Mouse (Mus musculus) neural tube, embryonic 10.5 days (tissue): Measurements from ENCODE around the gene Ngdn.
"Not testable (repeated sequence)": the region's sequence is repeated elsewhere in the genome, so short reads cannot be mapped to it uniquely, and the experiment has no call there.

ENCODE experiments used
- DNase-seq: peaks from one replicate; pipeline ENCODE4 v3.0.0-alpha.2; 2017; ENCODE audit warnings: low spot score; ENCODE audit errors: extremely low spot score

Gene Ngdn

DNA sequence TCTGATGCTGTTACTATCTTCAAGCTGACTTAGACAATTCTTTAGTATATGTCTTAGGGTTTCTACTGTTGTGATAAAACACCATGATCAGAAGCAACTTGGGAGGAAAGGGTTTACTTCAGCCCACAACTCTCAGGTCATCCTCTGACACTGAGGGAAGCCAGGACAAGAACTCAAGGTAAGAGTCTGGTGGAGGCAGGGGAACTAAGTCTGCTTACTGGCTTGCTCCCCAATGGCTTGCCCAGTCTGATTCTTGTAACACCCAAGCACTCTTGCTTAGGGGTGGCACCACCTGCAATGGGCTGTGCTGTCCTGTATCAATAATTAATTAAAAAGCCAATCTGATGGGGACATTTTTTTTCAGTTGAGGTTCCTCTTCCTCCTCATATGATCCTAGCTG is 16.6 kb upstream of the Ngdn start:
- no peak for DNase-seq

DNA sequence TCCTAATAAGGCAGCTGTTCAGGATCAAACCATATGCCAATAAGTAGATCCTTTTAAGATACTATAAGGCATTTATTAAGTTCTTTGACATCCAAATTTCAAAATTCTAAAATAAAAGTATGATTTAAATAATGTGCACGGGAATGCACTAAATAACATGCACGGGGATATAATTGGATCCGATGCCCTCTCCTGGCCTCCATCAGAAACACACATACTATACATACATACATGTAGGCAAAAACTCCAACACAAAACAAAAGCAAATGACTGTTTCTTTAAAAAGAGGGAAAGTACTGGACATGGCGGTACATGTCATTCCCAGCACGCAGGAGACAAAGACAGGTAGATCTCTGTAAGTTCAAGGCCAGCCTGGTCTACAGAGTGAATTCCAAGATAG is 15.4 kb upstream of the Ngdn start:
- DNase-seq, result not testable (repeated sequence)

DNA sequence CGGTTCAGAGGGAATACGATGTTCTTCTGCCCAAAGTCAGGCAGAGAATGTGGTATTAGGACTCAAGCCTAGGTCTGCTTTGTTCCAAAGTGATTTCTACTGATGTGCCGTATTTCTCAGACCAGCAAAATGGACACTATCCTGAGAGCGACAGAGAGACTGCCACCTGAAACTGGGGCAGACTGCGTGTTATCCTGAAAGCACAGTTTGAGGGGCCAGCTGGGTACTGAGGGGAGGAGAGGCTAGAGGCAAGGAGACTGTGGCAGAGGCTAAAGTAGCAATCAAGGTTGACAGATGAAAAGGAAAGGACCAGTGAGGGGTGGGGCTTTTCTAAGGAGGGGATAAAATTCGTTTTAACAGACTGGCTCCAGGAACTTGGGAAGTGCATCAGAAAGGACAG is 14.4 kb upstream of the Ngdn start:
- no peak for DNase-seq

DNA sequence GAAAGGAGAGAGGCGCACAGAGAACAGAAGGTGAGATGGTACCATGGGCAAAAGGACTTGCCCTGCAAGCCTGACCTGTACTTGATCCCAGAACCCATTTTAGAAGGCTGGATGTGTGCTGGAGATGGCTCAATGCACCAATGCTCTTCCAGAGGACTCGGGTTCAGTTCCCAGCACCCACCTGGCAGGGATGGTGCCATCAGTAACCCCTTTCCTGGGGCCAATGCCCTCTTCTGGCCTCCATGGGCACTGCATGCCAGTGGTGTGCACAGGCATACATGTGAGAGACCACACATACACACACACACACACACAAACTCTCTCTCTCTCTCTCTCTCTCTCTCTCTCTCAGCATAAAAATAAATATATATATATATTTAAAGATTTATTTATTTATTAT is 13.8 kb upstream of the Ngdn start:
- no peak for DNase-seq

DNA sequence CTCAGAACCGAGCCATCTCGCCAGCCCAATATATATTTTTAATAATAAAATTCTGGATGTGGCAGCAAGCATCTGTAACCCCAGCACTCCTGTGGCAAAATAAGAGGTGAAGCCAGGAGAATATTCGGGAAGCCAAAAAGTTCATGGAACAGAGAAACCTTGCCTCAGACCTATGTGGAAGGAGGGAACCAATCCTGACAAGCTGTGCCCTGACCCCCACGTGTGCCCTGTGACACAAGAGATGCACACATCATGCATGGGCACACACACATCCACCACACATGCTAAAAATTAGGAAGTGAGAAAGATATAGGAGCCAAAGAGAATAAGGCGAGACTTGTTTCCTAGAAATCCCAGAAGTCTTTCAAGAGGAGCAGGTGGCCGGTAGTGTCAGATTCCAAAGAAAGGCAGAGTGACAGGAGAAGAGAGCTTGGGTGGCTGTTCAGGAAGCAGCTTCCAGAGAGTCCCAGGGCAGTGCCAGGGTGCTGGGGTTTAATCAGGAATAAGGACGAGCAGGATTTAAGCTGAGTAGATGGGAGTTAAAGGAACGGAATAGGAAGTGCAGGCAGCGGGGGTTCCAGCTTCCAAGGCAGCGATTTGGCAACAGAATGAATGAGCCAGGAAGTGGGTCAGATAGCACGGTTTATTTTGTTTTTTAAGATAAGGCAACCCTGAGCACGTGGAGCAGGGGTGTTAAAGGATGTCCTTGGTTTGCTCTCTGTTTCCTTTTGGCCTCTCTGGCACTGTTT is 13.1 kb upstream of the Ngdn start:
- no peak for DNase-seq

DNA sequence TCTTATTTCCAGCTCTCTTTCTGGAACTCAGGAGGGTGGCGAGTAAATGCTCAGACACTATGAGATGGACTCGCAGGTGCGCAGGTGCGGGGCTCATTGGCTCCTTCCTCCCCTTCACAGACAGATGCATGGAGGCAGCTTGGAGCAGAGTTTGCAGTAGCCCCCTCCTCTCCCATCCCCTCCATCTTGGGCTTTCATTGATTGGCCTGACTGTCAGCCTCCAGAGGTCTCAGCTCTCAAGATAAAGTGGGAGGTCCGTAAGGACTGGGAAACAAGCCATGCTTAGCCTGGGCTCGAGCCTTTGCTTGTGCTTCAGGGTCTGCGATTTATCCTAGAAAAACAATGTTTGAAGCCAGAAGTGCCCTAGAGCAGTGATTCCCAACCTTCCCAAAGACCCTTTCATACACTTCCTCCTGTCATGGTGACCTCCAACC is 12.6 kb upstream of the Ngdn start:
- DNase-seq, result no peak

DNA sequence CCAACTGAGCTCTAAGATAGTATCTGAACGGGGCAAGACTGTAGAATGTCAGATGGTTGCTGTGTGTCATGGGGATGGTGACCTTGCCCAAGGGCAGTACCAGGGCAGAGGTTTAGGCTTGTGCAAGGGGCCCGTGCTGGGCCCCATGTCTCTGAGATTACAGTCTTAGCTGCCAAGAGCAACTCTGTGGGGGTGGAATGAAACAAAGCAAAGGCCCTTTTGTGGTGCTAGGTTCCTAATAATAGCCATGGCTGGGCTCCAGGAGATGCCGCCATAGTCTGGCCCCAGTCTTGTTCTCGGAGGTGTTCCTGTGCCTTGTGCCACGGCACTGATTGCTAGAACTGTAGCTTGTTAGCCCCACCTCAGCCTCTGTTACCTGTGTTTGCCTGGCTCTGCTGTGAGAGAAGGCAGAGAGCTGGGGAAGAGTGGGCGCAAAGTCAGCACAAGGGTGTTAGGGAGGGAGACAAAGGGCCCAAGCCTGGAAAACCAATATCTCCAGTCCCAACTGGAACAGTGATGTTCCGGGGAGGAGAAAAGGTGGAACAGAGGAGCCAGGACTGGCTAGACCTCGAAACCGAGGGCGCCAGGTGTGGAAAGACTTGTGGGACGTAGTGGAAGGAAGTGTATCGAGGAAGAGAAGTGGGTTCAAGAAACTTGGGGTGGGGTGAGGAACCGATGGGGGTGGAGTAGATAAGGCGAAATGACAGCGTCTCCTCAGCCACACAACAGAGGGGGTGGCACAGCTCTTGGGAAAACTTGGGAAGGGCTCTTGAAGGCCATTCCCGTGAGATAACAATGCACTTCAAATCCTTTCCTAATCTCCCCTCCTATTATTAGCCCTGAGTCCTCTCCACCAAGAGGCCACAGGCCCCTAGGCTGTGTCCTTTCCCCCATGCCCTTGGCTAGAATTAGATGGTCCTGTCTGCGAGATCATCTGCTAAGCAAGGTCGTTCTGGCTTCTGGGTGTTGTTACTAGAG is 11.1 kb upstream of the Ngdn start:
- no peak for DNase-seq

DNA sequence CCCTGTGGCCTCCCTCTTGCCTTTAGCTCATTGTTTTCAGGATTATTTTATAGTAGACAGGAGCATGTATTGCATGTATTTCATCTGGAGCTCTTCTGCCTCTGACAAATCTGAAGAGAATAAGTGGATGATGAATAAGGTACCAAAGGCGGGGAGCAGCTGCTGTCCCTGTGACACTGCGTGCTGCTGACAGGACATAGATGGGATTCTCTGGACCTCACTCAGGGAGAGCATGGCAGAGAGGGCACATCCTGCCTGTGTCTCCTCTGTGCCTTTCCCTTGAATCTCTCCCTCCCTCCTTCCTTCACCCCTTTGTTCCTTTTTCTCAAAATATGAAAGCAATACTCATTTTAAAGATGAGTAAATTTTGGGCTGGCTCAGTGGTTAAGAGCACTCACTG is 9.7 kb upstream of the Ngdn start:
- DNase-seq, result no peak

DNA sequence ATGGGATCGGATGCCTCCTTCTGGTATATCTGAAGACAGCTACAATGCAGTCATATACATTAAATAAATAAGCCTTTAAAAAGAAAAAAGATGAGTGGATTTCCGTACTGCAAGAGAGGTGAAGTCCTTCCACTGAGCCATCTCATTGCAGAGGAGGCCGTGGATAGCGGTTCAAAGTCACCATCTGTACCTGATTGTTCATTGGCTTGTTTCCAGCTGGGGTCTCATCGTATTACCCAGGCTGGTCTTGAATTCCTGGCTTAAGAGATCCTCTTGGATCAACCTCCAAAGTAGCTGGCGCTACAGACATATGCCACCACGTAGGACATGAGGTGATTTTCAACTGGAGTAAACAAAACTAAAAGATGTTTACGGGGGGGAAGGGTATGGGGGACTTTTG is 9.3 kb upstream of the Ngdn start:
- no peak for DNase-seq

DNA sequence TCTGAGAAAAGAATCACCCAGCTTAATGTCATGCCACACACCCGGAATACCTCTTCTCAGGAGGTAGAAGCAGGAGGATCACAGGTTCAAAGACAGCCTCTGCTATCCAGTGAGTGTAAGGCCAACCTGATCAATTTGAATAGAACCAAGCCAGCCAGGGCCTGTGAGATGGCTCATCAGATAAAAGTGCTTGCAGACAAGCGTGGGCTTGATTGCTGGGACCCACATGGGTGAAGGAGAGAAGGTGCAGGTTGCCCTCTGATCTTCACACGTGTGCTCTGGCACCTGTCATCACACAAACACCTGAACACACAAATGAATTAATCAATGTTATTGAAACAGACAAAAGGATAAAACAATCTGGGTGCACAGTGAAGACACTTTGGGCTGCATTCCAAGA is 8.7 kb upstream of the Ngdn start:
- no peak for DNase-seq

DNA sequence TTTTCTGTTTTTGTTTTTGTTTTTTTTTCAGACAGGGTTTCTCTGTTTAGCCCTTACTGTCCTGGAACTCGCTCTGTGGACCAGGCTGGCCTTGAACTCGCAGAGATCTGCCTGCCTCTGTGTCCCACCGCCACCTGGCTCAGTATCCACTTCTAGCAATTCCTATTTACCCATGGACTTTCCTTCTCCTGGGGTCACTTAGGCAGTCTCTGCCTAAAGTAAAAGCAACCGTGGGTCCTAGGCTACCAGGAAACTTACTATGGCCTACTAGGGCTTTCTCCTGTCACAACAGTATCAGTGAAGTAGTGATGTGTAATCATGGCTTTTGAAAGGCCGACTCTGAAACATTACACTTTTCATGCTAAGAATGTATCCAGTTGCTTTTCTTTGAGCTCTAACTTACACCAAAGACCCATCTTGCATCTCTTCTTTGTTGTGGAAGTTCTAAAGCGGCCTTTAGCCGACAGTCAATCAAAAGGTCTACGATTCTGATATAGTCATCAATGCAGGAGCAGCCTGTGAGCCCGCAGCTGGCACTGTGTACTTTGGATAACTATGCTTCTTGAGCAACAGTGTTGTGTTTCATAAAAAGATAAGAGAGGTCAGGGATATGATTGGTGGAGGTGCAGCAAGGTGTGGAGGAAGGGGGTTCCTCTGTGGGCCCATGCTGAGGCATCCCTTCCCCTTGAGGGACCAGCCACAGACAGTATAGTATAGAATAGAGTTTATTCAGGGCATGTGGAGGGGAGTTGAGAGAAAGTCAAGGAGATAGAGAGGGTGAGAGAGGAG is 7.9 kb upstream of the Ngdn start:
- no peak for DNase-seq

DNA sequence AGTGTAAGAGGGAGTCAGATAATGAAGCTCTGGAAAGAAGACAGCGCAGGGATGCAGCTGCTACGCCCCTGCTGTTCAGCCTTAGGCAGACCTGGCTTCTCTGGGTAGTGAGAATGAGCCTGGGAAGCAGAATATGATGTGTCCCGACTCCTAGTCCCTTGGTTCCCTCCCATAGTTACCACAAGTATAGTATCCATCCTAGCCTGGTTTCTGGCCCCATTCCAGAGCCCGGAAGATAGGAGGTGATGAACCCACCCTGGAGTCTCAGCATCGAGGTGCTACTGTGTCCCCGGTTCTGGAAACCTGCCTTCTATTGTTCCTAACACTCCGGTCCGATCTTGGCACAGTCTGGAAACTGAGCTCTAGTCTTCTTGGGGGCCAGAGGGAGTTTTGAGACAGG is 6.8 kb upstream of the Ngdn start:
- no peak for DNase-seq

DNA sequence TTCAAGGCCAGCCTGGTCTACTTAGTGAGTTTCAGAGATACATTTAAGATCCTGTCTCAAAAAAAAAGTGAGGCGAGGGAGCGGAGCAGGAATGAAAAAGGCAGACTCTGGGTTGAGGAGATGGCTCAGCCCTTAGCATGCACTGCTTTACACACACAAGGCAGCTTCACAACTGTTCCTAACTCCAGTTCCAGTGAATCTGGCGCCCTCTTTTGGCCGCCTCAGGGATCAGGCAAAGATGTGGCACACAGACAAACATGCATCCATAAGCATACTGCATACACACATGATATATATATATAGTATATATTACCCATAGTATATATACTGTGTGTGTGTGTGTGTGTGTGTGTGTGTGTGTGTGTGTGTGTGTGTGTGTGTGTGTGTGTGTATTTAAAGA is 4.1 kb upstream of the Ngdn start:
- peak; percentile 30 for DNase-seq

DNA sequence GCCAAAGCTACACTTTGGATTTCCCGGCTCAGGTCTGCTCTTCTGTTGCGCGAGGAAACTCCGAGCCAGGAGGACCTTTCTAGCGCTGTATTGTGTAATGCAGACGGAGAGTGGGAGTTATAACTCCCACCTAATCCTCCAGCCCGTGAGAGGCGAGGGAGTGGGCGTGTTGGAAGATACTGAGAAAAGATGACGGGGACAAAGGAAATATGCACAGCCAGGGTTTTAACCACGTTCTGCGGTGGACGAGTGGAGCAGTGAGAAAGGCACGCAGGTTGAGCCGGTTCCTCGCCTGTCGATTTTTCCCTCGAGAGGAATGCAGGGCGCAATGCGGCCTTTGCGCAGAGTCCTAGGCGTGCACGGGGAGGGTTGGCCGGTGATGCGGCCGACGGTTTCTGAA is 663 bp upstream of the Ngdn start:
- no peak for DNase-seq

DNA sequence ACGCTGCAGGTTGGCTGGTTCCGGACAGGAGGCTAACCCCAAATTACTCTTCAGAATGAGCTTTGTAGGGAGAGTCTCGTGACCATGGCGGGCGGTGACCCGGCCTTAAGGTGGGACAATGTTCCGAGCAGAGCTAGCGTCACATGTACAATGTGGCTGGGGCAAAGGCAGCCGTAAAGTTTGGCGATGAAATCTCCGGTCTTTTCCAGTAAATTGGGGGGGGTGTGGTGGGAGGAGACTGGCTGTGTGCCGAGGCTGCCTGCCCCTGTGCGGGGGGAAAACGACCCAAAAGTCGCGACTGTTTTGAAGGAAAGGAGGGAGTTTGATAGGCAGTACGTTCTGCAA is 485 bp downstream of the Ngdn start:
- no peak for DNase-seq

DNA sequence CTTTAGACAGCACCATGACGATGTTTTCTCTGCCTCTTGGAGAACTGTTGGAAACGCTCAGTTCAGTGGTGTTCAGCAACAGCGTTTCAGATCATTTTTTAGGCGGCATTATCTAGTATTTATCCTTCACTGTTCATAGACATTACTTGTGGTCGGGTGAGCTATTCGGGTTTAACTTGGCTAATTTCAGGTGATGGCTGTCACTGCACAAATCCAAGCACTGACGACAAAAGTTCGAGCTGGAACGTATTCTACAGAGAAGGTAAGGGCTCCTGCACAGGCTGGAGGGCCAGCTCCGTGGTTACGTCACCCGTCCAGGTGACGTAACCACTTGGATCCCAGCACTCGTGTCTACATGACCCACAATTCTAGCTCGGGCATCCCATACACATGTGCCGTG is 1.6 kb downstream of the Ngdn start:
- DNase-seq, result no peak

DNA sequence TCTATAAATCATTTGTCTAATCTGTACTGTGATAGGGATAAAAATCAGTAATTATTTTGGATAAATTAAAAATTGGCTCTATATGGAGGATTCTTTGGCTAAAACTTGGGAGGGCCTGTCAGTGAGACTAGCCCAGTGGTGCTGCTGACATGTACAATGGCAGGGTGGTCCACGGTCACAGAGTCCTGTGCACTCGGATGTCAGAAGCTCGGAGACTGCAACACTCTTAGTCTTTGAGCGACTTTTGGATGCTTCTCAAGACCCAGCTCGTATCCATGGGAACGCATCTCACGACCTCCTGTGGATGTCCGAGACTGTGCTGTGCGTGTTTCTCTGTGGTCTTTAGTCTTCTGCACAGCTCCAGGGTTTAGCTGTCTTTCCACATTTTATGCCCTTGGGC is 5.1 kb downstream of the Ngdn start:
- no peak for DNase-seq

DNA sequence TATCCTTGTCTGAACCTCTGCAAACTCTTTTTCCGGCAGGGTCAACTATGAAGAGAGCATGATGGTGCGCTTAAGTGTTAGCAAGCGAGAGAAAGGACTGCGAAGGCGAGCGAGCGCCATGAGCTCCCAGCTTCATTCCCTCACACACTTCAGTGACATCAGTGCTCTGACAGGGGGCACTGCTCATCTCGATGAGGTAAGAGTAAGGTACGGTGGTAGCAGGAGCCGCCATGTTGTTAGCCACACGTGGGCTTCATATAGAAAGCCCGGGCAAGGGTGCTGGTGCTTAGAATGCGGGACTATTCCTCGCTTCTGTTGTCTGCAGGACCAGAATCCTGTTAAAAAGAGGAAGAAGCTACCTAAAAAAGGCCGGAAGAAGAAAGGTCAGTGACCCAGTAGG is 7.8 kb downstream of the Ngdn start:
- no peak for DNase-seq

DNA sequence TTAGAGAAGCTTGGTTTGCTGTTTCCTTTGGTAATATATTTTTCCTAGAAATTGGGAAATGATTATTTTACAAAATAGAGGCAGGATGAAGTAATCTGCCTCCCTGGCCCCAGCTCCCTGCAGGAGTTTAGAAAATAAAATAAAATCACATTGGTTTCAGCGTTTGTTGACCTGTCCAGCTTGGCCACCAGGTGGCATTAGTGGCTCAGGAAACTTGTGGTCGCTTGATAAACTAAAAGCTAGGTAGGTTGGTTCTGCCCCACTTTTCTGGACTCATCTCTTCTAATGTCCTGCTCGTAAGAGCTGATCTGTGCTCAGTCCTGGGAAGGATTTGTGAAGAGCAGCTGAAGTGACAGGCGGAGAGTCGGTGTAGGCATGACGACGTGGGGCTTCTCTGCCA is 9.0 kb downstream of the Ngdn start:
- DNase-seq, result peak; percentile 52

DNA sequence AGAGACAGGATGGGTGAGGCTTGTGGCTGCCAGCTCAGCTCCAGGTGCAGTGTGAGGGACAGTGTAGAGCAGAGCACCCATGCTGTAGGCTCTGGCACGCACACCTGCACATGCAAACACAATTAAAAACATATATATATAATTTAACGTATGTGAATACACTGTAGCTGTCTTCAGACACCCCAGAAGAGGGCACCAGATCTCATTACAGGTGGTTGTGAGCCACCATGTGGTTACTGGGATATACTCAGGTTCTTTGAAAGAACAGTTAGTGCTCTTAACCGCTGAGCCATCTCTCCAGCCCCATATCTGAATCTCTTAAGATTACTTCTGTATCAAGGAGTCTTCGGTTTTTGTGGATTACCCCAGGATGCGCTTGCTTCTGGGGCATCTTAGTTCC is 10.3 kb downstream of the Ngdn start:
- DNase-seq, result no peak

DNA sequence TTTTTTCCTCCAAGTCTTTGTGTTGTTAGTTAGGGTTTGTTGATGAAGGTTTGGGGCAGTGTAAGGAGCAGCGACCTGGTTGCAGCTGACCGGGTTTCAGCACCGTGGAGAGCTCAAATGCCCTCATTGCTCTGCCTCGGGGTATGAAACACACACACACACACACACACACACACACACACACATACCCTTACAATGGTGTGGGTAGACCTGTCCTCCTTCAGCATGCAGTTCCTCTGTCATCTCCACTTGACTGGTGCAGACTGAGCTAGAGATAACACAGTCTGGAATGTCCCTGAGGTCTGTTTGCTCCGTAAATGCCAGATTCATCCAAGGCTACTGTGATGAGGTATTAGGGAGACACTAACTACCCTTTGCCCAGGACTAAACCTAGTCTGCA is 12.0 kb downstream of the Ngdn start:
- peak; percentile 33 for DNase-seq

DNA sequence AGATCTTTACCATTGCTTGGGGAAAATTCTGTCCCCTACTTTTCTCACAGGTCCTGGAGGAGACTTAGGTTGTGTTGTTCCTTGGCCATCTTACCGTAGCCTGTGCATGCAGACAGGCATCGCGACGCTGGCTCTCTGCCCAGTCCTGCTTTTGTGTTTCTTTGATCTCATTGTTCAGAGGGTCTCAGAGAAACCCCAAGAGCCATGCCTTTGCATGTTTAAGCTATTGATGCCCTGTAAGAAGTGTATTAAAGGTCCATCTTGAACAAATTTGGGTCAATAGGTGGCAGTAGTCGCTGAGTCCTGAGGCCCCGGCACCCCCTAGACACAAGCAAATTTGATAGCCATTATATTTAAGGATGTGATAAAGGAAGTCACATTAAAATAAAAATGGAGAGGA is 12.4 kb downstream of the Ngdn start:
- DNase-seq, result peak; percentile 15
